Mouse (Mus musculus) hindbrain, embryonic 11.5 days (tissue): ENCODE results near the gene Noa1. TPM values are rescaled to one million over a fixed set of nuclear protein-coding genes. Genes with fewer than 3 reads are reported as not detected.

ENCODE experiments used
- polyA plus RNA-seq: library from polyadenylated mRNA; unstranded; fragments of >200 nt; fragmentation: Nextera tagmentation; extraction: Ambion mirVana; gene quantifications from 2 replicates; pipeline ENCODE4 v1.2.1, GENCODE M21; 2014

Gene Noa1
- polyA plus RNA-seq, 1 experiment from 2014 or later, result 32.5 TPM

Other genes with a start within 250 kb of the Noa1 start
- gene Hopx, start 195.0 kb downstream of the Noa1 start, polyA plus RNA-seq, result 0.68 and 0.83 TPM in 2 replicates
- gene Spink2, start 98.6 kb downstream of the Noa1 start, polyA plus RNA-seq, result 0.77 and 2.5 TPM in 2 replicates
- 23.8 and 24.5 TPM in 2 replicates for gene Rest, start 44.6 kb downstream of the Noa1 start, polyA plus RNA-seq
- gene Polr2b, start 63 bp upstream of the Noa1 start, polyA plus RNA-seq, result 86.8 and 106 TPM in 2 replicates
- 26.7 and 27.1 TPM in 2 replicates for gene Igfbp7, start 98.0 kb upstream of the Noa1 start, polyA plus RNA-seq